Mouse (Mus musculus): Measurements from ENCODE around the gene Ints3.
"Not testable (repeated sequence)": the region's sequence is repeated elsewhere in the genome, so short reads cannot be mapped to it uniquely, and the experiment has no call there.

DNA sequence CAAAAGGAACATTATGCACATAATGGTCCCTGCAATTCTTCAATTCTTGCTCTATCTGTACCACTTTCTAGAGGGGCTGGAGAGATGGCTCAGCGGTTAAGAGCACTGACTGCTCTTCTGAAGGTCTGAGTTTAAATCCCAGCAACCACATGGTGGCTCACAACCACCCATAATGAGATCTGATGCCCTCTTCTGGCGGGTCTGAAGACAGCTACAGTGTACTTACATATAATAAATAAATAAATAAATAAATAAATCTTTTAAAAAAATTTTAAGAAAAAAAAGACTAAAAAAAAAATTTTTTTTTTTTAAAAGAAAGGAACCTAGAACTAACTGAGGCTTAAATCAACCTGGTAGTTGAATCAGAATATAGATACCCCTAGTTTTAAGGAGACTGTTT lies 90.6 kb downstream of the Ints3 start:
- not testable (repeated sequence) for TF ChIP-seq CTCF (IDR thresholded peaks at IDR 0.05; ENCODE audit: low read depth, low read length); POLR2A (IDR thresholded peaks at IDR 0.05; ENCODE audit: extremely low read depth, insufficient read depth, low read length)

Data from liver, adult 2 months (tissue).